Mouse (Mus musculus): ENCODE measurements around the gene Pcca. TPM values are rescaled to one million over a fixed set of nuclear protein-coding genes. Genes with fewer than 3 reads are reported as not detected.
A peak's percentile ranks its signal among the peaks of the same experiment; 100 is the strongest.

Gene Pcca
- 10 to 100 TPM; 38.7 to 39.5 TPM for total RNA-seq (2021)
- long read RNA-seq, transcript Pcca-201 (24 exons, 2,592 nt), result major isoform, 22 of 34 reads
- long read RNA-seq, partial matches to known transcripts, result 4 of 34 reads
- long read RNA-seq, other reads (novel, unspliced or antisense), result 8 of 34 reads

DNA sequence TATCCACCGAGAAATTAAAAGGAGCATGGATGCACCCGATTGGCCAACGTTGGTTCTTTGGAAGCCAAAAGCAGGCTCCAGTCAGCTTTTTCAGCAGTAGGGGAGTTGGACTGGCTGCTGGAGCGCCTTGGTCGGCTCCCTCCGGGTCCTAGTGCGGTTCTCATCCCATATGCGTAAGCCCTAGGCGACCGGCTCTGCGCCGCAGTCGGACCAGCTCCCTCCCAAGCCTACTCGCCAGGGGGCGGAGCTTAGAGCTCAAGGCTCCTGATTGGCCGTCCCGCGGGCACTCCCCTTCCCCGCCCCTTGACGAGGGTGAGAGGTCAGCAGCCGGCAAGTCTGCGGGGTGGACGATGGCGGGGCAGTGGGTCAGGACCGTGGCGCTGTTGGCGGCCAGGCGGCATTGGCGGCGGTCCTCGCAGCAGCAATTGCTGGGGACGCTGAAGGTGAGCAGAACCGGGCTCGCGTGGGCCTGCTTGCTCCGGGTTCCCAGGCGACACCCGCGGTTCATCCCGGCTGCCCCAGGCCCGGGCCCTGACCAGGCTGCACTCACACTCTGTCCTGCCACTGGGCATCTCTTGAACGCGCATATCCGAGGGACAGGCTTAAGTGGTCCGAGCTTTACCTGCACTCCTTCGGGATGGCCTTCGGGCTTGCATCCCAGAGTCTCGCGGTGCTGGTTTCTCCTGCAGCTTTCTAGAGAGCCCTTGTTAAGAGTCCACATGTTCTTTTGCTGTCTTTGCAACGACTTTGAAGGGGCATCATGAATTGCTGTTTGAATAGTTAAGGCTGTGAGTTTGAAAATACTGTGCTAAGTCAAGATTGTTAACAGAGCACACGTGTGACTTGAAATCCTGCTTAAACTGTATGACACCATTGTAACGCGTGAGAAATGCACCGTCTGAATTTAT is at the start of gene Pcca:
TSS of gene Pcca (plus strand) at position 308 of the 908 bp plus-strand sequence.
- DNase-seq (ENCODE audit: low spot score in 2 of 2), result peak; percentile 97 to 98

DNA sequence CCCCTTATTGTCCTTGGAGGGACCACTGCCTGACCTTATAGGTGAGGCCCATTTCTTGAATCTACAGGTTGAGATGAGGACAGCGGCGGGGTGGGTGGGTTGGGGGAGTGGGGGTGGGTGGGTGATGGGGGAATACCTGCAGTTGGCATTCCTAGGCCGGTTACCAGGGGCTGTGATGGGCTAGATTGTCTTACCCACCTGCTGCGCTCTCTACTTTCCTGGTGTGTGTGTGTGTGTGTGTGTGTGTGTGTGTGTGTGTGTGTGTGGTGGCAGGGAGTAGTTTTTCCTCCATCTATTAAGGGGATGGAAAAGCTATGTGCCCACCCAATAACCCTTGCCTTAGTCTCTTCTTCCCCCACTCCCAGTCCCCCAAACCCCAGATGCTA is 49.7 kb upstream of the Pcca start:
- DNase-seq (ENCODE audit: low spot score in 2 of 2), result no peak

DNA sequence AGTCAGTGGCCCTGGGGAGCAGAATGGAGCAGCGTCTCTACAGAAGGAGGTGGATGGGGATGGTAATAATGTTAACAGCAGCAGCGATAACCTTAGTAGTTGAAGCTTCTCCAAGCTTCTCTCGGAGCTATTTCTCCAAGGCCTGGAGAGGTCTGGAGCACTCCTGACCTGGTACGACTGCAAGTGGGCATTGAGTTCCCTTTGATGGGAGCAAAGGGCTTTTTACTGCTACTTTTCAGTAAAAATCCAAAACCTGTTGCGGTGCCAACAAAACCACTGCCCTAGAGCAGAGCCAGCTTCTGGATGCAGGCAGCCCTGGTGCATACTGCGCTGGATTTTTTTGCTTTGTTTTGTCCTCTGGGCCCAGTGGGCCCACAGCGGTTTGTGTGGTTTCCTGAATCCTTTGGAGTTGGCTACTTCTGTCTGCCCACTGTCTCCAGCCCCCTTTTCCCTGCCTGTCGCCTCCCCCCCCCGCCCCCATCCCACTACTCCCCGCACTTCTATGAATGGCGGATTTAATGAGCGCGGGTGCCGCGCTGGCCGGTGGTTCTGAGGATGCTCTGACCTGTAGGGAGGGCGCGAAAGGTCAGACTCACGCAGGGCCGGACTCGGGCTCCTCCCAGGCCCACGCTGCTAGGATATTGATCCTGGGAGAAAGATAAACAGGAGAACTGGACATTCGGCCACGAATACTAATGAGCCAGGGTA is 49.1 kb upstream of the Pcca start:
- no peak for DNase-seq (ENCODE audit: low spot score in 2 of 2)

DNA sequence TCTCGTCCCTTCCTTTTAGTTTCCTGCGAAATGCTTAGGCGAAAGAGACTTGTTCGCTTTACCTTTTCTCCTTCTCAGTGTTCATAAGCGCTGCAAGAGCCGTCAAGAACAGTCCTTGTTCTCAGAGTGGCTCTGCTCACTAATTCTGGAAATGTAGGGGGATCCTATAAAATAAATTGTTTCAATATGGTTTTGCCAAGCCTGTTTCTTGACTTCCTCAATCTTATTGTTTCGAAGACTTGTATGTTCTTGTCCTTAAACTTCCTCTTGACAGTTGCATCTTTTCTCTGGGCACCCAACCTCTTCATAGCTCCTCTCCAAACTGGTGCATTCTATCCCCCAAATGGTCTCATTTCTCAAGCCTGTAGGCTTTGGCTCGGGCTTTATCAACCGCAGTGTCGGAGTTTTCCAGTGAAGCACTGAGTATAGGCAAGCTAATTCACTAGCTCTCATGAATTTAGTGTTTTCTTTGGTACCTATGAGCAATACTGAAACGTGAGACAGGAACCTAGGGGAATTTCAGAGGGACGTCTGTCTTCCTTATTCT is 48.4 kb upstream of the Pcca start:
- no peak for DNase-seq (ENCODE audit: low spot score in 2 of 2)

DNA sequence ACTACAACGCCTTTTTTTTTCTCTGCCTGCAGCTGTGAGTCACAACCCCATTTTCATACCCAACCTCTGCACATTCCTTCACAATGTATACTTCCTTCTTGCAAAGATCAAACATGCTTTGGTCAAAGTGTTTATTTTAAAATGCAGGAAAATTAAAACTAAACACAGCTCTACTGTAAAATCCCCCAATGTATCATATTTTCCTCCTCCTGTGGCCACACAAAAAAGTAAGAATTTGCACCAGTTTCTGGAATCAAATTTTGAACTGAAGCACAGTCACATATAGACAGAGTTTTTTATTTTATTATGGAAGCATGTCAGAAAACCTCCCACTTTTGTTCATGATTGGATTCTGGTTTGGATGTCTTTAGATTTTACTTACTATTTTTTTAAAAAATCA is 47.5 kb upstream of the Pcca start:
- DNase-seq (ENCODE audit: low spot score in 2 of 2), result no peak

DNA sequence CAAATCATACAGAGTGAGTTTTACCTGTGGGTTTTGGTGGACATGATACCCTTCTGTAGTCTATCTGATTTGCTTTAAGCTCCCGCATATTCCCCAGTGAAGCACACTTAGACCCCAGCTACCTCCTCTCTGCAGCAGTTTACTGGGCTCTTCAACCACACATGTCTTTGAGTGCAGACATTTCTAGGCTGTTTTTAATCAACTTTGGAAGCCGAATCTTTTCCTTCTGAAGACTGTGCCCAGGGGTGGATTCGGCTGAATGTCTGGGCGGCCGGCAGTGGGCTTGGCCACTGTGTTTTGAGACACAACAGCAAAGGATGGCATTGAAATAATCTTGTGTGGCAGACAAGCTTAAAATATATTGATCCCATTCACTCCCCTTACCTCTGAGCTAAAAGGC is 46.8 kb upstream of the Pcca start:
- DNase-seq (ENCODE audit: low spot score in 2 of 2), result no peak

DNA sequence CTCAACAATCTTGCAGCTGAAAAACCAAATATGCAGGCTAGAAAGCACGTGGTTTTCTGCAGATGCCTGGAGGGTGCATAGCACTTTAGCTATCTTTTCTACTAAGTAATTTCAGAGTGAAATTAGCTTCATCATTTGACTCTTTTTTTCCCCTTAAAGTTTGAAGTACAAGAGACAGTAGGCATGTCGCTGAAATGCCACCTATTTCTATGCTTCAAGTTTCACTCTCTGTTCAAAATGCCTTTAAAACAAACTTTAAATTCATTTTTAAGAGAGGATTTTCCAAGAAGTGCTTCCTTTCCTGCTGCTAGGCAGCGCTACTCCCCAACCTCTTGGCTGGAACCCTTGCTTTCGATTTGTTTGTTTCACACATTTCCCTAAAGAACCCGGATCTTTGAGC is 45.1 kb upstream of the Pcca start:
- no peak for DNase-seq (ENCODE audit: low spot score in 2 of 2)

DNA sequence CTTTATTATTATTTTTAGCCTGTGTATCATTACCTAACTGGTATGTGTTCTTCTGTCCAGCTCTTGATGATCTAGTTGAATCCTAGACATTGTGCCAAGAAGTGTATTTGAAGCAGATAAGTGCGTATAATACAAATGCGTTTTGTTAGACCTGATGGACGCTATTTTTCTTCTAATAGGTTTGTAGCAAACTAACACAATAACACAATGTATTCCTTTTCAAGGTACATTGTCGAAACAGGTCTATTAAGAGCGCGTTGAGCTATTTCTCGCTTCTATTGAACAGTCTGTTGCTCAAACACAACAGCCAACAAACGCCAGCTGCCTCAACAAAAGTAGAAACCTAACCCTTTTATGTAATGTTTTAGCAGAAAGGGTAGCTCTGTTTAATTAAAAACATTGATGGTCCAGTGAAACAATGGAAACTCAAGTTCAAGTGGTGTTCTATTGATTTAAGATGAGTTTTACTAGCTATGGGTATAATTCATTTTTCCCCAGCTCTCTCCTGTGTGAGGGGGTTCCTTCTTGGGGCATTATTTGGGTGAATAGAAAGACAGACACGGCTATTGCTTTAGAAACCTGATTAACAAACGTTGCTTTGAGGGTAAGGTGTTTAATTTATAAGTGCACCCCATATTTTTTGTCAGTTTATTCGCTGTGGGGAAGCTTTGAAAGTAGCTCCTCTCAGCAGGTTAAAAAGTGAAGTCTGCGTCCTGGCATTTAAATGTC is 44.3 kb upstream of the Pcca start:
- DNase-seq (ENCODE audit: low spot score in 2 of 2), result no peak

DNA sequence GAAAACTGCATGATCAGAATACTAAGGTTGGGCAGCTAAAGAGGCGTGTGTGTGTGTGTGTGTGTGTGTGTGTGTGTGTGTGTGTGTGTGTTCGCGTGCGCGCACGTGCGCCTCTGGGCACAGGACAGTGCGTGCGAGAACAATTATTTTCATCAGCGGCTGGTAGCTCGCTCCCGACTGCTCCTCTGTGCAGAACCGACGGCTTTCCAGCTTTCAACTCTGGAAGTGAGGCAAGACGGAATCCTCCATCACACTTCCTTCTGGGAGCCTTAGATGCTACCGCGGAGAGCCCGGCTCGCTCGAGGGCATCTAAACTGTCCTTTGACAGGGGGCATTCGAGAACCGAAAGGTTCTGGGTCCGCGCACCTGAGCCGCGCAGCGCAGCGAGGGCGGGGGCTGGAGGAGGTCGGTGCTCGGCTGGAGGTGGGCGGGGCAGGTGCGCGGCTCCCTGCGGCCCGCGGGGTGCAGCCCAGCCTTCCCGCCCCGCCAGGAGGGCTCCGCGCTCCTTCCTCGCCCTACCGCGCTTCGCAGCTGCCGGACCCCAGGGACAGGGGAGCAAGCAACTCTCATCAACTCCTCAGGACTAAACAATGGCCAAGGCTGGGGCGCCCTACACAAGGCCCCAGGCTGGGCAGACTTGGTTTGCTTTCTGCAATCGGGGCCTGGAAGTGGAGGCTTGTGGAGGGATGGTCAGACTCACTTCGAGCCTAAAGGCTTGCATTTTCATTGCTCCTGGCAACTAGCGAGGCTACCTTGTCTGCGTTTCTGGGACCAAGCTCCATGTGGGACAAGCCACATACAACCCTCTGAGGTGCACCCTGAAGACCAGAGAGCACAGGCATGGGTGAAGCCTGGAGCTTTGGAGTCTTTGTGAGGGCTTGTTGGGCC is 43.4 kb upstream of the Pcca start, which contains the start of gene Gm10837:
TSS of gene Gm10837 (plus strand) at position 146 of the 888 bp plus-strand sequence.
- no peak for DNase-seq (ENCODE audit: low spot score in 2 of 2)

DNA sequence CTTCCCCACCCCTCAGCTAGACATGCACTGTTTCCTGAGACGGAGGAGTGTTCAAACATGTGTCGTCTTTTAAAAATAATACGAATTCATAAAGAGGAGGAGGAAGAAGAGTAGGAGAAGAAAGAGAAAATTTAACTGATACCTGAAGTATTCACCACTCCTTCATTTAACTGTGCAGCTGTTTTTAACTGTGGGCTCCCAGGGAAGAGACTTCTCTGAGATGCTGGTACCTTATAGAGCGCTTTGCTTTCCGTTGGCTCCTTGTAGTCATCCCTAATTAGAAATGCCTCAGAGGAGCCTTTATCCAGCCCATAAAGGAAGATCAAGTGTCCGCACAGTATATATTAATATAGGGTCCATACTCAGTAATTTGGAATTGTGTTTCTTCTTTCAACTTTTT is 42.6 kb upstream of the Pcca start:
- no peak for DNase-seq (ENCODE audit: low spot score in 2 of 2)

DNA sequence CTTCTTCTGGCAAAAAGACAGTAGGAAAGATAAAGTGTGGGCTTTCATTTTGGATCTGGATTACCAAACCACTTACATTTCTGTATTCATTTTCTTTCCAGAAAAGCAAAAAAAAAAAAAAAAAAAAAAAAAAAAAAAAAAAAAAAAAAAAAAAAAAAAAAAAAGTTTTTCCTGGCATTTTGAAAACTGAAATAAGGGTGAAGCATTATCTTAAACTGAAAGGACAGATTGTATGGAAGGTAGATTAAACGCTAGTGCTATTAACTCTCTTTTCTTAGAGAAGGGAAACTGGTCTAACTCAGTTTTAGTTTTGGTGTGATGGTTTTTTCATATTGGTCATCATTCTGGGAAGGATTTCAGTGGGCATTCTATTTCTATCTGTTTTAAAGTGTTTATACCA is 42.1 kb upstream of the Pcca start:
- no peak for DNase-seq (ENCODE audit: low spot score in 2 of 2)

DNA sequence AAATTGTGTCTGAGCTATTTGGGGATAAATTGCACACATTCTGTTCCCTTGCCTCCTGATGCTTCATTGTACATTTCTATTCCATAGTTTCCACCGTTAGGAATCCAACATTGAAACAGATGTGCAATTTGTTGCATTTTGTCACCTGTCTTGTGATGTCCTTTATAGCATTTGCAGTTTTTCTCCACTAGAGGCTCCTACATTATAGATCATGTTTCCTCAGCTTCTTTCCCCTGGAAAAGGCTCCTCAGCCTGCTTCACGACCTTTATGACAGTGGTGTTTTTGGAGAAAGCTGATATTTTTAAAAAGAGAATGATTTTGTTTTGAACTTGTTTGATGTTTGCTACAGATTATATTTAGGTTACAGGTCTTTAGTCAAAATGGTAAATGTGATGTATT is 25.1 kb upstream of the Pcca start:
- peak in 1 of 2 experiments; percentile 7 for DNase-seq (ENCODE audit: low spot score in 2 of 2)

DNA sequence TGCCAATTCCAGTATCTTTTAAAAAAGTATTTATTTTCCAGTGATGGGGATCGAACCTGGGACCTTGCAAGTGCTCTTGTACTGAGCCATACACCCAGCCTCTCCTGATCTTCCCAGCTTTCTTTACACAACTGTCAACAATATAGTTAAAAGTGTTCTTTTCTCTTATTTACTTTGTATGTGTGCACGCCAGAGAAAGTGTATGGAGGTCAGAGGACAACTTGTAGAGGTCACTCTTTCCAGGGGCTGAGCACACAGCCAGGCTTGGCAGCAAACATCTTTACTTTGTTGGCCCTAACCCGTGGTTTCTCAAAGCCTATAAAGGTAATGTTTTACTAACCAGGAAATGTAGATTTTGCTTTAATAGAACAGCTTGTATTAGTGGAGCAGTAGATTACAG is 22.6 kb upstream of the Pcca start:
- DNase-seq (ENCODE audit: low spot score in 2 of 2), result no peak

DNA sequence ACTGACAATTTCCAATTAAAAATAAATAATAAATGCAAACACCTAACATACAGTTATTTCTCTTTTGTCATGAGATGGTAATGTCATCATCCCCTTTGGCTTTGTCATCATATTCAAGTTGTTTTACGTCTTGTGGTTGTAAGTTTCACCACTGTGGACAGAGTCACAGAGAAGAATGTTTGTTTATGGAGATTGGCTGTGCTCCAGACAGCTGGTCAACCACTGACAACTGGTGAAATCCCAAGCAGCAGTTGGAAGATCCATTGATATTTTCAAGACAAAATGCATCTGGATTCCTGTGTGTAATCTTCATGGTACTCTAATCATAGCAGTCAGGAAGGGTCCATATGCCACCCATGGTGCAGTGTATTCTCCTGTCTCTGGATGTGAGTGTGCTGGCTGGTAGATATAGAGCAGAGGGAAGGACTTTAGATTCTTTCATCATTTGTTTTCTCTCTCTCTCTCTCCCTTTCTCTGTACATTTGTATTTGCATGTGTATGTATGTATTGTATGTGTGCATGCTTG is 20.6 kb upstream of the Pcca start:
- DNase-seq (ENCODE audit: low spot score in 2 of 2), result no peak

DNA sequence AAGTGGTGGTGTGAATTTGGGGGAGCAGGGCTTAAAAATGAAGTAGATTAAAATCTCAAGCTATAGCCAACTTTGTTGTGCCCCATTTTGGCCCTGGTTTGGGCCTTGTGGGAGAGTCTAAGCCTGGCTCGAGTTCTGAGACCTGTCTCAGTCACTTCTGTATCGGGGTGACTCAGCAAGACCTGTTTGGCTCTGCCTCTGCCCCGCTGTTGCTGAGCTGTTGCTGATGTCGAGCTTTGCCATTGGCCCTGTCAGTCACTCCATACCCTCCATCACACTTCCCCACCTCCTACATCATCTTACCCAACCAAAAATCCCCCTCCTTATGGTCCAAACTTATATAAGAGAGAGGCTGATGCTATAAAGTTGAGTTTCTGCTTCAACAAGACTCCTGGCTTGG is 5.6 kb upstream of the Pcca start:
- DNase-seq (ENCODE audit: low spot score in 2 of 2), result no peak

DNA sequence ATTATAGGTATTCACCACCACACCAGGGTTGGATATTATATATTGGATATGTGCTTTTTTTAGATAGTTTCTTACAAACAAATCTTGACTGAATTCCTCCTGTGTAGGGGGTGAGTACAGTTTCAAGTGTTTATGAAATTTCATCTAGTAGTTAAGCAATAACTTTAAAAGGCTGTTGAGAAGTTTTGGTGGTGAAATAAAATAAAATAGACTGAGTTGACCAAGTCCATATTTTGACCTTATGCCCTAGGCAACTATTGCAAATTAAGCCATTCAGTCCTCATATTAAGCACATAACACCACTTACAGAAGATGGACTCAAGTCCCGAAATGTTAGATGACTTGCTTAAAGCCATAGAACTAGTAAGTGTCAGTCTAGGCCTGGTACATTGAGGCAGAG is 1.9 kb downstream of the Pcca start:
- DNase-seq (ENCODE audit: low spot score in 2 of 2), result no peak

DNA sequence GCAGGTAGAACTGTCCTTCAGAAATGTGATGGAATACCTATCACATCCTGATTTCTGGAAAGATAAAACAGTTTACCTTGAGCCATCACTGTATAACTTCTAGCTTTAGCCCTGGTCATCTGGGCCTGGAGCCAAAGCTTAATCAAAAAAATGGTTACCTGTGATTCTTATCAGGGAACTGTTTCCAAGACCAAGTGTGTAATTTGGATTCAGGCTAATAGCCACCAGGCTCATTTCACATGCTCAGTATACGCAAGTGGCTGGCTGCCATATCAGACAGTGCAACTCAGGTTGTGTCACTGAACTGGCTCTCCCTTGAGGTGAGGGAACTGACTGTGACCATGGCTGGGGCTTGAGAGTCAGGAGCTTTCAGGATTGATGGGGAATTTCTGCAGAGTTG is 14.3 kb downstream of the Pcca start:
- no peak for DNase-seq (ENCODE audit: low spot score in 2 of 2)

DNA sequence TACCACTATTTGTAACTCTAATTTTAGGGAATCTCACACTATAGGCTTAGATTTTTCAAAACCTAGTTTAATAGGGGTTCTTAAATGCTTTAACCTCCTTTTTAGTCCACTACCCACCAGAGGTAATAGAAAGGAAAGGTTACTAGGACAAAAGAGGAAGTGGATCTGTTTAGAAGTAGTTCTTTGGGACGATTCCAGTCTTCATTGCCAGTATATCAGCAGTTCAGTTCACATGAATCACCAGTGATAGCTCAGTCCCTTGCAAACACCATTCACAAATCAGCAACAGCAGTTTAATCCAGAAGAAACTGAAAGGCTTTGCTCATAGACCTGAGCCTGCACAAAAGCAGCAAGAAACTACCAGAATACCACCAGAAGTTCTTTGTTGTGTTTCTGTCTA is 14.8 kb downstream of the Pcca start:
- DNase-seq (ENCODE audit: low spot score in 2 of 2), result no peak

DNA sequence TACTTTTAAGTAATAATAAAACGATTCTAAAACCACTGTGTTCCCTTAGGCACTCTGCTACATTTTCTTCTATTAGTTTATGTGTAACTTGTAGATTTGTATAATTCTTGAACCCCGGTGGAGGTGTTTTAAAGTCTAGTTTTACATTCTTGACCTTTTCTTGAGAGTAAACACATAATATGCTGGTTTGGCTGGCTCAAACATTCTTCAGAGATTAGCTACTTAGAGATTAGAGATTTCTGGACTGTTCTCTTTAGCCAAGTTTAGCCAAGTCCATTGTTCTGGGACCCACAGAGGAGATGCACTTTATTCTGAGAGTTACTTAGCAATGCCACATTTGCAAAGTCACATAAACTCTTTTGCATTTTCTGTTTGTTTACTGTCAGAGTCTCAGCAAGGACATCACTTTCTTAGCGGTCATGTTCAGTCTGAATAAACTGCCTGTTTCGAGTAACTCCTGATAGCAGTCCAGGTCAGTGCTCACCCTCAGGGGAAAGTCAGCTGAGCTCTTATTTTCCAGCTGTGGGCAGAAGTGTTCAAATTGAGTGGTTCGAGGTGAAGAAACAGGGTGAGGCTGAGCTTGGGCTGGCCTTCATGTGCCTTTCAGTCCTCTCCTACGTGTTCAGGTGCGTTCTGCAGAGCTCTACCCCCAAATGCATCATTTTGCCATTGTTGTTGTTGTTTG is 18.8 kb downstream of the Pcca start:
- DNase-seq (ENCODE audit: low spot score in 2 of 2), result no peak
